Mouse (Mus musculus): ENCODE results near the gene Tfcp2l1. TPM values are rescaled to one million over a fixed set of nuclear protein-coding genes. Genes with fewer than 3 reads are reported as not detected.
A peak's percentile ranks its signal among the peaks of the same experiment; 100 is the strongest.

Tfcp2l1 gene
- total RNA-seq, 2 experiments from 2014 or later, result 0.38 to 0.79 TPM

GRCm38 (mm10) chr1:118649933-118650770 is 22.4 kb downstream of the Tfcp2l1 start:
- intact Hi-C loops (cut with DNase I), result no loop called here
- DNase-seq, result no peak

GRCm38 (mm10) chr1:118650771-118651080 is 23.0 kb downstream of the Tfcp2l1 start:
- intact Hi-C loops (cut with DNase I), result no loop called here
- DNase-seq, result no peak

- intact Hi-C loops (cut with DNase I), result no loop called here
- DNase-seq, result no peak
Observed at GRCm38 (mm10) chr1:118658716-118659115, 31.0 kb downstream of the Tfcp2l1 start.

GRCm38 (mm10) chr1:118660880-118661465 is 33.2 kb downstream of the Tfcp2l1 start:
- intact Hi-C loops (cut with DNase I), result no loop called here
- no peak for DNase-seq

- DNase-seq, result no peak
- intact Hi-C loops (cut with DNase I), result no loop called here
Observed at GRCm38 (mm10) chr1:118663062-118663461, 35.3 kb downstream of the Tfcp2l1 start.

- no peak for DNase-seq
- intact Hi-C loops (cut with DNase I), result no loop called here
Observed at GRCm38 (mm10) chr1:118667536-118667935, 39.8 kb downstream of the Tfcp2l1 start.

- no peak for DNase-seq
Observed at GRCm38 (mm10) chr1:118672196-118672595, 44.5 kb downstream of the Tfcp2l1 start.

GRCm38 (mm10) chr1:118674176-118674575 is 46.4 kb downstream of the Tfcp2l1 start:
- intact Hi-C loops (cut with DNase I), result no loop called here

More at GRCm38 (mm10) chr1:118672196-118672595, 44.5 kb downstream of the Tfcp2l1 start:
- intact Hi-C loops (cut with DNase I), result no loop called here

GRCm38 (mm10) chr1:118681980-118682379 is 54.2 kb downstream of the Tfcp2l1 start:
- DNase-seq, result no peak
- intact Hi-C loops (cut with DNase I), result no loop called here

More at GRCm38 (mm10) chr1:118674176-118674575, 46.4 kb downstream of the Tfcp2l1 start:
- no peak for DNase-seq

- intact Hi-C loops (cut with DNase I), result no loop called here
- DNase-seq, result no peak
Observed at GRCm38 (mm10) chr1:118683686-118684085, 55.9 kb downstream of the Tfcp2l1 start.

GRCm38 (mm10) chr1:118687726-118688125 is 60.0 kb downstream of the Tfcp2l1 start:
- intact Hi-C loops (cut with DNase I), result no loop called here
- DNase-seq, result no peak

GRCm38 (mm10) chr1:118689830-118690229 is 62.1 kb downstream of the Tfcp2l1 start:
- peak in 1 of 2 experiments; percentile 4 for DNase-seq
- intact Hi-C loops (cut with DNase I), result no loop called here

- DNase-seq, result peak; percentile 10 to 12
- intact Hi-C loops (cut with DNase I), result no loop called here
Observed at GRCm38 (mm10) chr1:118694436-118694835, 66.7 kb downstream of the Tfcp2l1 start.

GRCm38 (mm10) chr1:118697906-118698305 is 70.2 kb downstream of the Tfcp2l1 start:
- no peak for DNase-seq
- intact Hi-C loops (cut with DNase I), result no loop called here

- DNase-seq, result no peak
- intact Hi-C loops (cut with DNase I), result no loop called here
Observed at GRCm38 (mm10) chr1:118699118-118699890, 71.6 kb downstream of the Tfcp2l1 start.

- intact Hi-C loops (cut with DNase I), result no loop called here
- DNase-seq, result no peak
Observed at GRCm38 (mm10) chr1:118699961-118700360, 72.2 kb downstream of the Tfcp2l1 start.

- DNase-seq, result no peak
- intact Hi-C loops (cut with DNase I), result no loop called here
Observed at GRCm38 (mm10) chr1:118711606-118712005, 83.9 kb downstream of the Tfcp2l1 start.

- intact Hi-C loops (cut with DNase I), result no loop called here
- no peak for DNase-seq
Observed at GRCm38 (mm10) chr1:118716225-118716624, 88.5 kb downstream of the Tfcp2l1 start.

- intact Hi-C loops (cut with DNase I), result no loop called here
- peak; percentile 3 to 5 for DNase-seq
Observed at GRCm38 (mm10) chr1:118718055-118718454, 90.3 kb downstream of the Tfcp2l1 start.

GRCm38 (mm10) chr1:118719699-118720098 is 92.0 kb downstream of the Tfcp2l1 start:
- no peak for DNase-seq

GRCm38 (mm10) chr1:118720474-118721095 is 92.8 kb downstream of the Tfcp2l1 start:
- intact Hi-C loops (cut with DNase I), result no loop called here
- no peak for DNase-seq

More at GRCm38 (mm10) chr1:118719699-118720098, 92.0 kb downstream of the Tfcp2l1 start:
- intact Hi-C loops (cut with DNase I), result no loop called here

Measured in heart, postnatal 10 days (tissue).